Mouse (Mus musculus) mouse trophoblast stem cell (cell line): ENCODE data around the gene Ift172.

ENCODE experiments used
- in situ Hi-C, 2 experiments: fragments of 300-500 bp; cut with MseI, MboI; formaldehyde crosslinking; loops; 2 replicates in 1 of 2; 3 replicates in 1 of 2; pipeline ENCODE4 v1.15.1; 2025

Gene Ift172

DNA sequence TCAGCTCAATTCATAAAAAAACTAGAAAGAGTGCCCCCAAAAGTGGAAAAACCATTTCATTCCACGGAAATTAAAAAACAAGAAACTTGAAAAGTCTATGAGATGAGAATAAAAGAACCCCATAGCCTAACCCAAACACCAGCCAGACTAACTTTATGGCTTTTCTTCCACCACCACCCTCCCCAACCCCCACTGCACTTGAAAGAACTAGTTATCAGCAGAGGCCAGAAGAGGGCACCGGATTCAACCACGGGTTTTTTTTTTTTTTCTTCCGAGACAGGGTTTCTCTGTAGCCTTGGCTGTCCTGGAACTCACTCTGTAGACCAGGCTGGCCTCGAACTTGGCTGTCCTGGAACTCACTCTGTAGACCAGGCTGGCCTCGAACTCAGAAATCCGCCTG lies 72.6 kb downstream of the Ift172 start:
- in situ Hi-C loops = loop anchor here in 1 of 2 experiments (10.0 kb wide), 1 partner anchor 107 kb away; no protein-coding TSS in a partner anchor

- in situ Hi-C loops = loop anchor here in 1 of 2 experiments (10.0 kb wide), 1 partner anchor 108 kb away; no protein-coding TSS in a partner anchor
These were observed 74.4 kb downstream of the Ift172 start for GRCm38 (mm10) chr5:31216554-31216953.

DNA sequence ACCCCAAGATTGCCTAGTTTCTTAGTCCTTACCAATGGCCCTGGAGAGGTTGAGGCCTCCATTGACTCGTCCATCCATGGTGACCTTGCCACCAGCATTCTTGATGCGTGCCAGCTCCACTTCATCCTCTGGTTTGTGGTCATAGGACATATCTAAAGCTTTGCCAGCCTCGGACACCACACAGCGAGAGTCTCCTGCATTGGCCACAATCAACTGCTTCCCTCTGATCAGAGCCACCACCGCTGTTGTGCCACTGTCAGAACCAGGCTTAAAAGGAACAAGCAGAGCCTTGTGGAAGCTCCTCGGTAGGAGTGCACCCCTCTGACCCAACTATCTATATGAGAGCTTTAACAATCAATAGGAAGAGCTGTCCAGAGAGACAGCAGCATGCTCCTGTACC lies 86.5 kb downstream of the Ift172 start:
- in situ Hi-C loops = no loop called here

DNA sequence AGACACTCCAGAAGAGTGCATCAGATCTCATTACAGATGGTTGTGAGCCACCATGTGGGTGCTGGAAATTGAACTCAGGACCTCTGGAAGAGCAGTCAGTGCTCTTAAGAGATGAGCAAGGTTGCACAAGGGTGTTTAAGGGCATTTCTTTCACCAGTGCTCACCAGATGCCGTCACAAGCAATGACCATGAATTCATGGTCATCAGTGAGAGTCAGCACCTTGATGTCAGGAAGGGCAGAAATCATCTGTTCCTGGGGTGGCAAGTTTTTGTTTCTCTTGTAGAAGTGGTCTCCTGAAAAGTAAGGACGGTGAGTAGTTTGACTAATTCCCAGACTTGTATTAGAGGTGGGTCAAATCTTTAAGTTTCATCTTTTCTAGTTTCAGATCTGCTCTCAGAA lies 87.0 kb downstream of the Ift172 start:
- in situ Hi-C loops = no loop called here
